Mouse (Mus musculus): ENCODE results near the gene Pard3b. TPM values are rescaled to one million over a fixed set of nuclear protein-coding genes. Genes with fewer than 3 reads are reported as not detected.

The Pard3b gene
- polyA plus RNA-seq, 1 experiment from 2014 or later: 13.8 TPM

DNA sequence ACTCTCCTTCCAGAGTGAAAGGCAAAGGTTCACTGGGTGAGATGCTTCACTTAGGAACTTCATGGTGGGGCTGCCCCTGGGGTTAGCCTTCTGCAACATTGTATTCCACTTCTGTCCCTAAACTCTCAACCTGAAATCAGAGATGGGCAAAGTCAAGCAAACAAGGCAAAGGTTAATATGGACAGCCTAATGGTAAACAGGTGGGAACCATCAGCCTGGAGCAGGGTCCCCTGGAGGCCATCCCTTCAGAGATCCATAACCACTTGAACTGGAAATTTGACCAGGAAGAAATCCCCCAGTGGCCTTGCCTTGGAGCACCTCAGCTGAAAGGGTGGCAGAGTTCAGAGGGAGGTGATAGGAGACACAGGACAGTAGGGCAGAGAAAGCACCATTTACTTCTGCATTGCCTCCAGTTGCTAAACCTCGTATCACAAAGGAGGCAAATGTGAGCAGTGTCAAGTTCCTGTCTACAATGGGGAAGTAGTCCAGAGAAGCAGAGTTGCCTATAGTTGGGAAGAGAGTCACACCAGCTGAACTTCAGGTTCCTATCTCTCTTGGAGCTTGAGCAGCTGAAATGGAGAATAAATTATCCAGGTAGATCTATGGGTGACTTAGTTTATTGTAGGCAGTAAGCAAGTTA lies 412.7 kb downstream of the Pard3b start:
- no peak for TF ChIP-seq CTCF (IDR thresholded peaks at IDR 0.05; ENCODE audit: low read depth)
- no peak for TF ChIP-seq EP300 (optimal IDR thresholded peaks at IDR 0.05)
- 73% methylated on average over 1 of the region's 1 CpGs for WGBS
- Histone ChIP-seq H3K4me3 (ENCODE audit: low read depth, low read length) (no peak overlapping the region), H3K27me3 (ENCODE audit: control insufficient read depth, insufficient read depth, low read length) (no peaks in the 10 kb centered on the region), H3K9ac (ENCODE audit: low read length) (no peak overlapping the region), H3K4me1 (replicated peaks; ENCODE audit: control insufficient read depth, insufficient read depth) (no peaks in the 10 kb centered on the region), H3K27ac (replicated peaks) (no peak overlapping the region), H3K36me3 (ENCODE audit: control insufficient read depth, insufficient read depth, low read length) (no peaks in the 10 kb centered on the region), H3K4me2 (replicated peaks; ENCODE audit: low read depth) (no peak overlapping the region), H3K9me3 (ENCODE audit: control insufficient read depth, low read length) (no peaks in the 10 kb centered on the region)
- DNase-seq (ENCODE audit: low spot score) (no peak), ATAC-seq (ENCODE audit: low FRiP score, low TSS enrichment) (no peak)

- DNase-seq (ENCODE audit: low spot score): no peak
These were observed 414.6 kb downstream of the Pard3b start for GRCm38 (mm10) chr1:62053167-62053638.

GRCm38 (mm10) chr1:62055280-62055679 lies 416.7 kb downstream of the Pard3b start:
- WGBS: 78% methylated on average over 6 of the region's 6 CpGs
- Histone ChIP-seq H3K4me2 (replicated peaks; ENCODE audit: low read depth) (no peak overlapping the region), H3K9me3 (ENCODE audit: control insufficient read depth, low read length) (no peaks in the 10 kb centered on the region), H3K9ac (ENCODE audit: low read length) (no peak overlapping the region), H3K36me3 (ENCODE audit: control insufficient read depth, insufficient read depth, low read length) (no peaks in the 10 kb centered on the region), H3K4me1 (replicated peaks; ENCODE audit: control insufficient read depth, insufficient read depth) (no peaks in the 10 kb centered on the region), H3K27me3 (ENCODE audit: control insufficient read depth, insufficient read depth, low read length) (no peaks in the 10 kb centered on the region), H3K4me3 (ENCODE audit: low read depth, low read length) (no peak overlapping the region), H3K27ac (replicated peaks) (no peak overlapping the region)
- ATAC-seq (ENCODE audit: low FRiP score, low TSS enrichment) (no peak), DNase-seq (ENCODE audit: low spot score) (no peak)
- no peak for TF ChIP-seq EP300 (optimal IDR thresholded peaks at IDR 0.05)
- TF ChIP-seq CTCF (IDR thresholded peaks at IDR 0.05; ENCODE audit: low read depth): no peak

More at GRCm38 (mm10) chr1:62053167-62053638, 414.6 kb downstream of the Pard3b start:
- Histone ChIP-seq H3K36me3 (ENCODE audit: control insufficient read depth, insufficient read depth, low read length) (no peaks in the 10 kb centered on the region), H3K27ac (replicated peaks) (no peak overlapping the region), H3K4me3 (ENCODE audit: low read depth, low read length) (no peak overlapping the region), H3K4me1 (replicated peaks; ENCODE audit: control insufficient read depth, insufficient read depth) (no peaks in the 10 kb centered on the region), H3K27me3 (ENCODE audit: control insufficient read depth, insufficient read depth, low read length) (no peaks in the 10 kb centered on the region), H3K9ac (ENCODE audit: low read length) (no peak overlapping the region), H3K4me2 (replicated peaks; ENCODE audit: low read depth) (no peak overlapping the region), H3K9me3 (ENCODE audit: control insufficient read depth, low read length) (no peaks in the 10 kb centered on the region)
- ATAC-seq (ENCODE audit: low FRiP score, low TSS enrichment): no peak
- WGBS: 80% methylated on average over 7 of the region's 7 CpGs
- TF ChIP-seq EP300 (optimal IDR thresholded peaks at IDR 0.05) (no peak), CTCF (IDR thresholded peaks at IDR 0.05; ENCODE audit: low read depth) (no peak)

DNA sequence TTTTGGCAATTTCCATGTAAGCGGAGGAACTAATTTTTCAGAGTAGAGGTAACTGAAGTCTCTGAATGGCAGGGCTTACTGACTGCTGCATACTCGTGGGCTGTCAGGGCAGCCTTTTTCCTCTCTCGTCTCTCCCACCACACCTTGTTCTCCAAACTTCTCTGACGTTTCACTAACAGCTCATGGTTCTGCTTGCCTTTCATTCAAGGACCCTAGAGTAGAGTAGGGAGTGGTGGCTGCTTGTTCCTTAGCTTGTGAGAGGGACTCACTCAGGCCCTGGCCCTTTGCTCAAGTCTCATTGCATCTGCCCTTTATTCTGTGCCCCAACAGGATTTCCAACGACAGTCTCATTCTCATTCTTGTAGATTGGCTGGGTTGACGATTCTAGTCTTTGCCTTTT lies 432.0 kb downstream of the Pard3b start:
- WGBS: 71% methylated on average over 6 of the region's 6 CpGs
- no peak for TF ChIP-seq EP300 (optimal IDR thresholded peaks at IDR 0.05)
- no peak for TF ChIP-seq CTCF (IDR thresholded peaks at IDR 0.05; ENCODE audit: low read depth)
- H3K4me2 ChIP-seq (replicated peaks; ENCODE audit: low read depth): no peak overlapping the region

GRCm38 (mm10) chr1:62071139-62071538 lies 432.5 kb downstream of the Pard3b start:
- H3K9ac ChIP-seq (ENCODE audit: low read length): no peak overlapping the region
- H3K27ac ChIP-seq (replicated peaks): no peak overlapping the region
- no peaks in the 10 kb centered on the region for H3K27me3 ChIP-seq (ENCODE audit: control insufficient read depth, insufficient read depth, low read length)
- H3K9me3 ChIP-seq (ENCODE audit: control insufficient read depth, low read length): no peaks in the 10 kb centered on the region
- no peak for TF ChIP-seq CTCF (IDR thresholded peaks at IDR 0.05; ENCODE audit: low read depth)
- TF ChIP-seq EP300 (optimal IDR thresholded peaks at IDR 0.05): no peak
- no peak for DNase-seq (ENCODE audit: low spot score)
- 53% methylated on average over 7 of the region's 7 CpGs for WGBS
- no peak overlapping the region for H3K4me3 ChIP-seq (ENCODE audit: low read depth, low read length)
- H3K4me1 ChIP-seq (replicated peaks; ENCODE audit: control insufficient read depth, insufficient read depth): no peaks in the 10 kb centered on the region
- no peaks in the 10 kb centered on the region for H3K36me3 ChIP-seq (ENCODE audit: control insufficient read depth, insufficient read depth, low read length)
- no peak for ATAC-seq (ENCODE audit: low FRiP score, low TSS enrichment)
- H3K4me2 ChIP-seq (replicated peaks; ENCODE audit: low read depth): no peak overlapping the region

More for the DNA sequence above, 432.0 kb downstream of the Pard3b start:
- Histone ChIP-seq H3K27me3 (ENCODE audit: control insufficient read depth, insufficient read depth, low read length) (no peaks in the 10 kb centered on the region), H3K36me3 (ENCODE audit: control insufficient read depth, insufficient read depth, low read length) (no peaks in the 10 kb centered on the region), H3K4me3 (ENCODE audit: low read depth, low read length) (no peak overlapping the region), H3K9ac (ENCODE audit: low read length) (no peak overlapping the region), H3K4me1 (replicated peaks; ENCODE audit: control insufficient read depth, insufficient read depth) (no peaks in the 10 kb centered on the region), H3K9me3 (ENCODE audit: control insufficient read depth, low read length) (no peaks in the 10 kb centered on the region), H3K27ac (replicated peaks) (no peak overlapping the region)
- DNase-seq (ENCODE audit: low spot score): no peak
- ATAC-seq (ENCODE audit: low FRiP score, low TSS enrichment): no peak

DNA sequence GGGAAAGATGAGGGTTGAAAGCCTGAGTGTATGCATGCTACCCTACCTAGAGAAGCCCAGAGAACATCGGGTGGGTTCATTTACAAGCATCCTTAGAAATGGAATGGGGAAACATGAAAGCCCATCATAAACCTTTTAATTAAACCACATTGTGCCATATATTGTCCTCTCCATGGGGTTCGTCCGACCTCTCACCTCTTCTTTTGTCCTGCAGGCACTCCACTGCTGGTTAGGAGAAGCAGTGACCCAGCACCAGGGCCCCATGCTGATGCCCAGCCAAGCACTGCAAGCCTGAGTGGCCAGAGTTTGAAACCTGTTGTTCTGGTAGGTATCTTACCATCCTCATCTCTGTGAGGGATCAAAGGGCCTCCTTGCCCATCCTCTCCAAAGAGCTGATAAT lies 437.5 kb downstream of the Pard3b start:
- H3K4me2 ChIP-seq (replicated peaks; ENCODE audit: low read depth): no peak overlapping the region
- no peaks in the 10 kb centered on the region for H3K36me3 ChIP-seq (ENCODE audit: control insufficient read depth, insufficient read depth, low read length)
- ATAC-seq (ENCODE audit: low FRiP score, low TSS enrichment) (no peak), DNase-seq (ENCODE audit: low spot score) (no peak)
- H3K9ac ChIP-seq (ENCODE audit: low read length): no peak overlapping the region
- H3K9me3 ChIP-seq (ENCODE audit: control insufficient read depth, low read length): no peaks in the 10 kb centered on the region
- H3K27me3 ChIP-seq (ENCODE audit: control insufficient read depth, insufficient read depth, low read length): no peaks in the 10 kb centered on the region
- WGBS: 91% methylated on average over 3 of the region's 3 CpGs
- H3K27ac ChIP-seq (replicated peaks): no peak overlapping the region
- no peak overlapping the region for H3K4me3 ChIP-seq (ENCODE audit: low read depth, low read length)
- H3K4me1 ChIP-seq (replicated peaks; ENCODE audit: control insufficient read depth, insufficient read depth): no peaks in the 10 kb centered on the region
- no peak for TF ChIP-seq CTCF (IDR thresholded peaks at IDR 0.05; ENCODE audit: low read depth)
- no peak for TF ChIP-seq EP300 (optimal IDR thresholded peaks at IDR 0.05)
